Mouse (Mus musculus) spleen, adult 2 months (tissue): ENCODE data around the gene Utp15. TPM values are rescaled to one million over a fixed set of nuclear protein-coding genes. Genes with fewer than 3 reads are reported as not detected.

ENCODE experiments used
- DNase-seq, 2 experiments: peaks; one replicate each; pipeline versions ENCODE4 v3.0.0 to v3.0.0-alpha.2; 2012 to 2021; ENCODE audit warnings: low spot score in 2 of 2, low read depth in 1 of 2
- H3K27ac ChIP-seq: fragments of 200-500 bp; 2 replicates; pipeline ENCODE4 v1.5.1; 2012; ENCODE audit warnings: low read length, inconsistent platforms; ENCODE audit not compliant: insufficient read depth
- H3K27me3 ChIP-seq: fragments of 200-500 bp; 2 replicates; pipeline ENCODE4 v1.6.1; 2012; ENCODE audit warnings: mild to moderate bottlenecking, moderate library complexity, low read length, inconsistent platforms; ENCODE audit not compliant: control insufficient read depth, insufficient read depth
- H3K36me3 ChIP-seq: fragments of 200-500 bp; 2 replicates; pipeline ENCODE4 v1.6.1; 2012; ENCODE audit warnings: mild to moderate bottlenecking, low read length, inconsistent platforms; ENCODE audit not compliant: control insufficient read depth, insufficient read depth
- H3K4me1 ChIP-seq: fragments of 200-500 bp; 2 replicates; pipeline ENCODE4 v1.6.1; 2011; ENCODE audit warnings: inconsistent platforms; ENCODE audit not compliant: control insufficient read depth, insufficient read depth, insufficient read length
- H3K4me3 ChIP-seq: fragments of 200-500 bp; 2 replicates; pipeline ENCODE4 v1.5.1; 2011; ENCODE audit warnings: mild to moderate bottlenecking, inconsistent platforms; ENCODE audit not compliant: insufficient read depth, insufficient read length; ENCODE audit errors: extremely low read depth
- CTCF ChIP-seq: fragments of 200-500 bp; IDR thresholded peaks from 2 replicates; pipeline ENCODE4 v1.5.1; 2011; ENCODE audit warnings: mild to moderate bottlenecking, inconsistent platforms; ENCODE audit not compliant: insufficient read depth, insufficient read length, insufficient replicate concordance; ENCODE audit errors: extremely low read depth
- POLR2A ChIP-seq: fragments of 200-500 bp; IDR thresholded peaks from 2 replicates; pipeline ENCODE4 v1.6.1; 2011; ENCODE audit warnings: low read depth, low read length, inconsistent platforms
- WGBS: fragments of 180-500 bp; shearing (Covaris S2); methylation state at CpG from one replicate; pipeline ENCODE4 v1.1.7; 2018; 5-methylcytosine and 5-hydroxymethylcytosine counted together
- polyA plus RNA-seq: library from polyadenylated mRNA; depleted of rRNA; stranded (reverse); fragments of >200 nt; gene quantifications from 2 replicates; pipeline ENCODE4 v1.2.3, GENCODE M21; 2012; rRNA removed

Utp15 gene
- polyA plus RNA-seq, 1 experiment: 5.3 TPM

DNA sequence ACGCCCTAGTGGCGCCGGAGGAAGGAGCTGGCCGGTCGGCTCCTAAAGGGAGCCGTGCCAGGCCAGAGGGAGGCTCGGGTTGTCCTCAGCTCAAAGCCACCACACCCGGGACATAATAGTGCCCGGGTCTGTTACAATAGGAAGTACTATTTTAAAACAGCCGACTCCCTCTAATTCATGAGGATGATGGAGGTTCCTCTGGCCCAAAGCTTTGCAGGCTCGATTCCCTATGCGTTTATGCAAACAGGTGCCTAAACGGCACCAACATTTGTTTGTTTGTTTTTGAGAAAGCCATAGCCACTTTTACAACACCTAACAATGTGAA, 56.3 kb downstream of the Utp15 start:
- no peaks in the 10 kb centered on the region for H3K36me3 ChIP-seq
- WGBS: 3% methylated on average over 13 of the region's 13 CpGs
- no peak overlapping the region; the same call in 1 of the 2 replicates for H3K4me3 ChIP-seq
- DNase-seq: no peak
- peaks cover 3% of the 10 kb centered on the region; the same call in 1 of the 2 replicates for H3K4me1 ChIP-seq
- TF ChIP-seq POLR2A (no peak), CTCF (no peak)
- H3K27ac ChIP-seq: no peak overlapping the region
- H3K27me3 ChIP-seq: peaks cover 12% of the 10 kb centered on the region

GRCm38 (mm10) chr13:98205771-98206545, 56.9 kb downstream of the Utp15 start, which contains the start of gene Arhgef28:
TSS of gene Arhgef28 (minus strand) at chr13:98206439.
- H3K4me1 ChIP-seq: peaks cover 3% of the 10 kb centered on the region; the same call in 1 of the 2 replicates
- peaks cover 12% of the 10 kb centered on the region for H3K27me3 ChIP-seq
- DNase-seq: peak in 1 of 2 experiments; percentile 16
- no peak for TF ChIP-seq CTCF
- no peak for TF ChIP-seq POLR2A
- H3K27ac ChIP-seq: no peak within 1 kb of the TSS
- H3K4me3 ChIP-seq: peak within 1 kb of the TSS; percentile 42
- 1% methylated on average over 65 of the region's 76 CpGs for WGBS
- H3K36me3 ChIP-seq: no peaks in the 10 kb centered on the region

DNA sequence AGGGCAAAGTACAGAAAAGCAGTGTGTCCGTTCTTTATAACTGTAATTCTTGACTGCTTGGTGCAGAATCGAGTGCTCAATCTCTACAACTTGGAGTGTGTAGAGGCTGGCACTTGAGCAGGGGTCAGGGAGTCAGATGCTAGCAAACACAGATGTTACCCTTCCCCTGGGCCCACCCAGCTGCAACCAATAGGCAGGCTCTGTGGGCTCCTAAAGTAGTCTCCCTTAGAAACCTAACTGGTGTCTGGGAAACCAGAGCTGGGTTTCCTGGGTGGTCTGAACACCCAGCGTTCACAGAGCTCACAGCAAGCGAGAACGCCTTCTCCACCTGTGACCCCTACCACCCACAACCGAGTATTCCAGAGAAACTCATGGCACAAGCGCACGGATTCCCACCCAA, 57.7 kb downstream of the Utp15 start:
- DNase-seq: no peak
- Histone ChIP-seq H3K4me1 (peaks cover 3% of the 10 kb centered on the region; the same call in 1 of the 2 replicates), H3K36me3 (no peaks in the 10 kb centered on the region), H3K27me3 (peaks cover 12% of the 10 kb centered on the region), H3K4me3 (no peak overlapping the region), H3K27ac (no peak overlapping the region)
- TF ChIP-seq POLR2A (no peak), CTCF (no peak)
- WGBS: 71% methylated on average over 8 of the region's 8 CpGs

GRCm38 (mm10) chr13:98204371-98204770, 58.5 kb downstream of the Utp15 start:
- peaks cover 12% of the 10 kb centered on the region for H3K27me3 ChIP-seq
- peaks cover 3% of the 10 kb centered on the region; the same call in 1 of the 2 replicates for H3K4me1 ChIP-seq
- no peak for DNase-seq
- 94% methylated on average over 8 of the region's 8 CpGs for WGBS
- TF ChIP-seq POLR2A: no peak
- TF ChIP-seq CTCF: no peak
- no peak overlapping the region for H3K27ac ChIP-seq
- no peak overlapping the region for H3K4me3 ChIP-seq
- H3K36me3 ChIP-seq: no peaks in the 10 kb centered on the region

GRCm38 (mm10) chr13:98201436-98201835, 61.4 kb downstream of the Utp15 start:
- H3K27me3 ChIP-seq: peaks cover 9% of the 10 kb centered on the region

More at GRCm38 (mm10) chr13:98201436-98201835, 61.4 kb downstream of the Utp15 start:
- 67% methylated on average over 9 of the region's 9 CpGs for WGBS
- TF ChIP-seq CTCF: no peak
- TF ChIP-seq POLR2A: no peak
- Histone ChIP-seq H3K27ac (no peak overlapping the region), H3K36me3 (no peaks in the 10 kb centered on the region), H3K4me1 (peaks cover 2% of the 10 kb centered on the region; the same call in 1 of the 2 replicates), H3K4me3 (no peak overlapping the region)
- DNase-seq: no peak

Other genes starting within 250 kb of the Utp15 start
- gene Arhgef28, start 56.6 kb downstream of the Utp15 start, polyA plus RNA-seq: 0.22 and 0.42 TPM in 2 replicates
- gene Ankra2, start within 50 bp of the Utp15 start, polyA plus RNA-seq: 7.5 and 8.9 TPM in 2 replicates
- gene Gm21976, start 16.8 kb upstream of the Utp15 start, polyA plus RNA-seq: not detected in 2 replicates
- 83.0 and 90.3 TPM in 2 replicates for gene Btf3, start 54.0 kb upstream of the Utp15 start, polyA plus RNA-seq
- gene Foxd1, start 91.2 kb upstream of the Utp15 start, polyA plus RNA-seq: not detected in 2 replicates
- gene Gm10320, start 229.0 kb upstream of the Utp15 start, polyA plus RNA-seq: 0.34 and 0.69 TPM in 2 replicates